Mouse (Mus musculus): ENCODE measurements at regions not wholly inside any gene's neighbourhood (a gene's known extent, or its start where the extent isn't known, plus 50 kb on each side); places are given as distances from the start of the nearest gene placed in this dataset.

GRCm38 (mm10) chr1:177337141-177337540 lies 79.1 kb upstream of the Akt3 start:
- no peak for DNase-seq
- intact Hi-C loops (cut with DNase I): no loop called here

DNA sequence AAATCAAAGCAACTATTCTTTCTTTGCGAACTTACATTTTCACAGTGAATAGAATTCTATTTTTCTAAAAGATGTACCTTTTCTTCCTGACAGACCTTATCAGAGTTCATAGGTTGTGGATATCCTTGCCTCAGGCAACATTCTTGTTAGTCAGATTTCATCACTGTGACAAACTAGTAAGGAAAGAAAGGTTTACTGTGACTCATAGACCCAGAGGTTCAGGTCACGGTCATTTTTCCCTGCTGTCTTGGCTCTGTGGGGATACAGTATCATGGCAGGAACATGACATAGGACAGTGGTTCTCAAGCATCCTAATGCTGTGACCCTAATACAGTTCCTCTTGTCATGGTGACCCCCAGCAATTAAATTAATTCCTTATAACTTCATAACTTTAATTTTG lies 78.4 kb upstream of the Akt3 start:
- DNase-seq: no peak
- intact Hi-C loops (cut with DNase I): no loop called here

- DNase-seq: no peak
- intact Hi-C loops (cut with DNase I): loop anchor here (2.0 kb wide), 1 partner anchor 19 kb away; no protein-coding TSS in a partner anchor
Measured at GRCm38 (mm10) chr1:177335961-177336360, 78.0 kb upstream of the Akt3 start.

- intact Hi-C loops (cut with DNase I): no loop called here
- no peak for DNase-seq
Measured at GRCm38 (mm10) chr1:177323366-177323765, 65.4 kb upstream of the Akt3 start.

GRCm38 (mm10) chr1:177322745-177323299 lies 64.8 kb upstream of the Akt3 start:
- DNase-seq: peak in 1 of 2 experiments; percentile 10
- intact Hi-C loops (cut with DNase I): no loop called here

GRCm38 (mm10) chr1:177322307-177322685 lies 64.3 kb upstream of the Akt3 start:
- DNase-seq: no peak
- intact Hi-C loops (cut with DNase I): no loop called here

DNA sequence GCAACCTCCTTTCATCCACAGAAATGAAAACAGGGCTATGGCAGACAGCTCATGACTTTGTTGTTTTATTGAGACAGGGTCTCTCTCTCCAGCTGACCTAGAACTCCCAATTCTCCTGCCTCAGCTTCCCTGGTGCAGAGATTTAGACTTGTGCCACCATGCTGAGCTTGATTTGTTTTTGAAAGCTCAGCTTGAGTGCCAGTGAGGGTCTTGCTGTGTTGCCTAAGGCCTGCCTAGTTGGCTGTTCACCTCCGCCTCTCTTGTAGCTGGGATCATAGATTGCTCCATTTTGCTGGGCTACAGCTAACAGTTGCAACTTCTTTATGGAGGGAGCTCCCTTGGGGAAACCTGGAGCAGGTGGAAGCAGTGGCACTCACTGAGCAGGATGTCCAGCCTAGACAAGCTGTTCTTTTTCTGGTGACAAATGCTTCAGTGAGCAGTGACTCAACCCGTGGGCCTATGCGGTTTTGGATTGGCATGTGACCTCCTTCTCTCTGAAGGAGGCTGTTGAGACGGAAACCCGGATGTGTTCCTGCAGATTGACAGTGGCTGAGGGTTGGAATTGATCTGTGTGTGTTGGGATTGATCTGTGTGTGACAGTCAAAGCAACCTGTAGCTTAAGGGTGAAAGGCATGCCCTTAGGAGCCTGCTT lies 63.8 kb upstream of the Akt3 start:
- intact Hi-C loops (cut with DNase I): no loop called here

DNA sequence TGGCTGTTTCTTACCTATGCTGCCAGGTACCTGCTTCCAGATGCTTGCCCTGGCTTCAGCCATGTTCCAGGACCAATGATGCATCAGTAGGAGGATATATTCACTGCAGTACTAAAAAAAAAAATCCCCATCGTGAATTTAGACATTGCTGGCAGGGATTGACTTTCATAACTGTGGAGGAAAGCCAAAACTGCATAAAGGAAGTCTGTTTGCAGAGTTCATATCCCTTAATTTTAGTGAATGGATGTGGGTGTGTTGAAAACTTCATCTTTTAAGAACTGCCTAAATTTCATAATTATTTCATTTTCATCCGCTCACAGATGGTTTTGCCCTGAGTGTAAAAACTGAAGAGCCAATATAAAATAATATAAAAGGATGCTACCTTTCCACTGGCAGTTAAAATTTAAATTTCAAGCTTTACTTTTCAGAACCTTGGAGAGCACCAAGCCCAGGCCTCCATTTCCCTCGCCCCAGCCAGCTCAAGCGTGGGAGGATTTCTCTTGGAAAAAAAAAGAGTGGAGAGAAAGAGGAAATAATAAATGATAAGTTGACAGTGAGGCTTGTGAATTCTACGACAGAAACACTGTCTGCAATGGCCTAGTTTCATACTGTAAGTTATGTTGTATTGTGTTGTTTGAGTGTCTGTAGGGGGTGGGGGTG lies 50.3 kb upstream of the Akt3 start:
- peak; percentile 13 to 33 for DNase-seq
- intact Hi-C loops (cut with DNase I): no loop called here

More for the DNA sequence above, 63.8 kb upstream of the Akt3 start:
- no peak for DNase-seq
